Mouse (Mus musculus): ENCODE data around the gene Lasp1. TPM values are rescaled to one million over a fixed set of nuclear protein-coding genes. Genes with fewer than 3 reads are reported as not detected.

Lasp1 gene
- total RNA-seq, 2 experiments from 2014 or later, result 88.1 to 91.4 TPM

DNA sequence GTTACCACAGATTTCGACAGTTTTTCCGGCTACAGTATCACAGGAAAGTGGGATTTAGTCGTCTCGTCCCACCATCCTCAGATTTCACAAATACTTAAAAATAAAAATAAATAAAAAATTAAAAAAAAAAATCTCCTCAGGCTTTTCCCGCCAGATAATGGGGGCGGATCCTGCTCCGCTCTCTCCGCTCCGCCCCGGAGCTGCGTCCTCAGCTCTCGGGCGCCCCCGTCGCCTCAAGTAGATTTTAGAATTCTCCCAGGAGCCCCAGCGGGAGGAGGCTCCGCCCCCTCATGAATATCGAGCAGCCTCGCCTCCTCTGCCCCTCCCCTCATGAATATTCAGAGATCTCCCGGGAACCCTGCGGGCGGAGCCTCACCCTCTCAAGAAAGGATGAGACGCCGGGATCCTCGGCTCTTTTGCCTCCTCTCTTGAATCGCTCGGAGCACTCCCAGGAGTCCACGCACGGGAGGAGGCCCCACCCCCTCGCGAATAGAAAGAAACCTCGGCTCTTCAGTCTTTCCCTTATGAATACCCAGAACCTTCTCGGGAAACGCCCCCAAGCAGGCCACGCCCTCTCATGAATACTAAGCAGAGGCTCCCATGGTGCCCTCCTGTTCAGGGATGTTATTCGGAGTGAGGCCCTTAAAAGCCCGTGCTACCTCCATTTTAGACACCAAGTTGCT, 85.3 kb downstream of the Lasp1 start, which contains the start of gene Fbxo47:
Fbxo47 (minus strand) TSS at position 237 of the 683 bp plus-strand sequence.
- H3K27ac ChIP-seq, result peak within 1 kb of the TSS; percentile 78
- DNase-seq (ENCODE audit: low spot score in 2 of 2), result peak; percentile 95 to 98
- TF ChIP-seq CTCF (conservative IDR thresholded peaks at IDR 0.05), result peak; percentile 87
- peak within 1 kb of the TSS; percentile 58 for H3K4me3 ChIP-seq

DNA sequence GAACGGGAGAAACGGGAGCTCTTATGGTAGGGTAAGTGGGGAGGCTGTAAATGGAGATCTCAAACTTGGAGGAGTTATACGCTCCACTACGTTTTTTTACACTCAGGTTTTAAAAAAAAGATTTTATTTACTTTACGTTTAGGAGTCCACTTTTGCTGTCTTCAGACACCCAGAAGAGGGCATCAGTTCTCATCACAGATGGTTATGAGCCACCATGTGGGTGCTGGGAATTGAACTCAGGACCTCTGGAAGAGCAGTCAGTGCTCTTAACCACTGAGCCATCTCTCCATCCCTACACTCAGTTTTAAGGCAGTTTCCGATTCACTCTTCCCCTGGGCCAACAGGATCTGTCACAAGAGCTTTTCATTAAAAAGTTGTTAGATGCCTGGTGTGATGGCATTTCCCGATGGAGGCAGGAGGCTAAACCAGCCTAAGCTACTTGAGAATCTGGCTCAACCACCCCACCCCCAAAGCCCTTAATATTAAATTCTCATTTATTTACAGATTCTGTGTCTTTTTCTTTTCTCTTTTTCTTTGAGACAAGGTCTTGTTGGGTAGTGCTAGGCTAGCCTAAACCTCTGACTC, 85.9 kb downstream of the Lasp1 start:
- no peak for DNase-seq (ENCODE audit: low spot score in 2 of 2)
- H3K27ac ChIP-seq, result peak overlapping the region; percentile 78
- peak overlapping the region; percentile 58 for H3K4me3 ChIP-seq
- 0 out of 2 replicates have a peak, but pooled peaks have one; percentile 17 for TF ChIP-seq CTCF (conservative IDR thresholded peaks at IDR 0.05)

- H3K4me3 ChIP-seq, result no peak overlapping the region
- DNase-seq (ENCODE audit: low spot score in 2 of 2), result no peak
- H3K27ac ChIP-seq, result no peak overlapping the region
- TF ChIP-seq CTCF (conservative IDR thresholded peaks at IDR 0.05), result no peak
These were observed 86.6 kb downstream of the Lasp1 start for GRCm38 (mm10) chr11:97885296-97885915.

Other genes starting within 250 kb of the Lasp1 start
- gene Srcin1, start 222.8 kb upstream of the Lasp1 start, total RNA-seq (2021), result 100 to 1,000 TPM; 226 to 232 TPM
- gene Epop, start 169.3 kb upstream of the Lasp1 start, total RNA-seq (2021), result 10 to 100 TPM; 34.1 to 35.1 TPM
- gene Mllt6, start 135.6 kb upstream of the Lasp1 start, total RNA-seq (2021), result 100 to 1,000 TPM; 122 to 124 TPM
- 10 to 100 TPM; 45.5 to 49.3 TPM for gene Cisd3, start 113.2 kb upstream of the Lasp1 start, total RNA-seq (2021)
- gene Pcgf2, start 98.5 kb upstream of the Lasp1 start, total RNA-seq (2021), result 10 to 100 TPM; 29.1 to 31.1 TPM
- 100 to 1,000 TPM; 128 to 133 TPM for gene Psmb3, start 95.6 kb upstream of the Lasp1 start, total RNA-seq (2021)
- 100 to 1,000 TPM; 106 to 109 TPM for gene Pip4k2b, start 54.3 kb upstream of the Lasp1 start, total RNA-seq (2021)
- 10 to 100 TPM; 20.1 to 20.6 TPM for gene Cwc25, start 32.4 kb upstream of the Lasp1 start, total RNA-seq (2021)
- gene 1700001P01Rik, start 23.1 kb upstream of the Lasp1 start, total RNA-seq (2021), result 1 to 10 TPM; 1.3 to 2.4 TPM
- 100 to 1,000 TPM; 361 to 374 TPM for gene Rpl23, start 16.6 kb upstream of the Lasp1 start, total RNA-seq (2021)
- 10 to 100 TPM; 67.8 to 72.6 TPM for gene B230217C12Rik, start 41.8 kb downstream of the Lasp1 start, total RNA-seq (2021)
- gene Fbxo47, start 85.2 kb downstream of the Lasp1 start, total RNA-seq (2021), result 1 to 10 TPM; 1.2 to 1.8 TPM
- 10 to 100 TPM in 1 of 2 experiments, 1 to 10 TPM in 1; 9.0 to 10.3 TPM for gene Plxdc1, start 187.4 kb downstream of the Lasp1 start, total RNA-seq (2021)
- 1 to 10 TPM; 1.4 to 1.7 TPM for gene Arl5c, start 197.2 kb downstream of the Lasp1 start, total RNA-seq (2021)
- gene Cacnb1, start 224.0 kb downstream of the Lasp1 start, total RNA-seq (2021), result 100 to 1,000 TPM; 139 to 142 TPM
- 100 to 1,000 TPM; 615 to 621 TPM for gene Rpl19, start 227.7 kb downstream of the Lasp1 start, total RNA-seq (2021)